Mouse (Mus musculus): ENCODE results near the gene Melk. TPM values are rescaled to one million over a fixed set of nuclear protein-coding genes. Genes with fewer than 3 reads are reported as not detected.

Gene Melk
- total RNA-seq, 2 experiments from 2014 or later: 0.27 to 0.39 TPM

DNA sequence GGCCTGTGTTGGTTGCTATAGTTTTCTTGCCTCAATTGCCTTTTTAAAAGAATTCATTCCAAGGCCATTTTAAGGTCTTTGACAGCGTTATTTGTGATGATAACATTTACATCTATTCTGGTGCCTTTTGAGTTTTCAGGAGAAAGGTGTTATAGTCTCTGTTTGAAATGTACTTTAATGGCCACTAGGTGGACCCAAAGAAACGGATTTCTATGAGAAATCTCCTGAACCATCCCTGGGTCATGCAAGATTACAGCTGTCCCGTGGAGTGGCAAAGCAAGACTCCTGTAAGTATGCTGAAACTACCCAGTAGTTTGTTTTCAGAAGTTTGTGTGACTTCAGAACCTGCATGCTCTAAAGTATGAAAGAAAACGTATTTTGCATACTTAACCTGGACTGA lies 24.8 kb downstream of the Melk start:
- intact Hi-C loops (cut with DNase I): no loop called here
- DNase-seq: no peak

DNA sequence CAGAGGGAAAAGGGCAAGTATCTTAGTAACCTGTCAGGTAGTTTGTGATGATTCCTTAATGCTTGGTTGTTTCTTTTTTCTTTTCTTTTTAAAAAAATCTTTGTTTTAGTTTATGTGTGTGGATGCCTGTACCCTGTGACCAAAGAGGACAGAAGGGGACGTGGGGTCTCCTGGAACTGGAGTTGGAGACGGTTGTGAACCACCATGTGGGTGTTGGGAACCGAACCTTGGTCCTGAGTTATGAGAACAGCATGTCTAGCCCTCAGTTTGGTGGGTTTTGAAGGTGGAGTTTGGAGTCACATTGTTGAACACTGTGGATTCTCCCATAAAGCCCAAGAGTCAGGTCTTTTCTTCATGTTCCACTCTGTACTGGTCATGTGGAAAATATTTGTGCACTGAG lies 26.0 kb downstream of the Melk start:
- DNase-seq: no peak

DNA sequence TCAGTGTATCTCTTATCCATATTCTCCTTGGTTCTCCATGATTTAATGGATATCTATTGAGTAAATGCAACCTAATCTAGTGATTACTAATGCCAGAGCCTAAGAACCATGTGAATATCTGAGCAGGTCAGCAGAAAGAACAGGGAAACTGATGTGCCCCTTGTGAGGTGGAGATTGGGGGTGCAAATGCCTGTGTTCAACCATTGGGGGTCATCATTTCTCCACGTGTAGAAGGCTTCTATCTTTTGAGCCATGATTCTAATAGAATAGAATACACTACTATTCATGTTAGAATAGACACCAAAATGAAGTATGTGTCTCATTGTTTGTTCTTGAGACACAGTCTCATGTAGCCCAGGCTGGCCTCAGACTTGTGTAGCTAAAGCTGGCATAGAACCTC lies 27.3 kb downstream of the Melk start:
- DNase-seq: no peak
- intact Hi-C loops (cut with DNase I): no loop called here

More for the DNA sequence above, 26.0 kb downstream of the Melk start:
- intact Hi-C loops (cut with DNase I): no loop called here

DNA sequence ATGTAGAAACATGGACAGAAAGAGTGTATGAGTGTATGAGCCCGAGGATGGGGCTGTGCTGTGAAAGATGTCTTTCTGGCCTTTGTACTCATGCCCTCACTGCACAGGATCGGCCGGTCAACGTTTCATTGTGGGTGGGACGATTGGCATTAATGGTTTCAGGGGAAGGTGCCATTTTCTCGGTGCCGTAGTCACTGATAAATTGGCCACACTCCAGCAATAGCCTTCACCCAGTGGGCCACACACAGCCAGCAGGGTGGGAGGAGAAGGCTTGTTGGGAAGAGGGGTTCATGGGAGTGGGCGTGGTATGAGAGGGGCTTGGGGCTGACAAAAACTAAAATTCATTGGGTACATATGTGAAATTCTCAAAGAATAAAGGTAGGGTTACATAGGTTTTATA lies 34.3 kb downstream of the Melk start:
- DNase-seq: no peak
- intact Hi-C loops (cut with DNase I): no loop called here

DNA sequence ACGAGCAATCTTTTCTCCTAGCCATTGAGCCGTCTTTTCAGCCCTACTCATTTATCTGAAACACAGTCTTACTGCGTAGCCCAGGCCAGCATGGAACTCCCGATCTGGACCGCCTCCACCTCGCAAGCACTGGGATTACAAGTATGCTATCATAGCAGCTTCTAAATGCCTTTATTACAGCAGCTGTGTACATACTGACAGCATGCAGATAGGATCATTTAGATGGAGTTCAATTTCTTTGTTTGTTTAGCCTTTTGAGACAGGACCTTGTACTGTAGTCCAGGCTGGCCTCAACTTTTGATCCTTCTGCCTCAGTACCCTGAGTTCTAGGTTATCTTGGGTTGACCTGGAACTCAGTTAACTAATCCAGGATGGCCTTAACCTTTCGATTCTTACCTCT lies 61.0 kb downstream of the Melk start:
- DNase-seq: no peak
- intact Hi-C loops (cut with DNase I): no loop called here

DNA sequence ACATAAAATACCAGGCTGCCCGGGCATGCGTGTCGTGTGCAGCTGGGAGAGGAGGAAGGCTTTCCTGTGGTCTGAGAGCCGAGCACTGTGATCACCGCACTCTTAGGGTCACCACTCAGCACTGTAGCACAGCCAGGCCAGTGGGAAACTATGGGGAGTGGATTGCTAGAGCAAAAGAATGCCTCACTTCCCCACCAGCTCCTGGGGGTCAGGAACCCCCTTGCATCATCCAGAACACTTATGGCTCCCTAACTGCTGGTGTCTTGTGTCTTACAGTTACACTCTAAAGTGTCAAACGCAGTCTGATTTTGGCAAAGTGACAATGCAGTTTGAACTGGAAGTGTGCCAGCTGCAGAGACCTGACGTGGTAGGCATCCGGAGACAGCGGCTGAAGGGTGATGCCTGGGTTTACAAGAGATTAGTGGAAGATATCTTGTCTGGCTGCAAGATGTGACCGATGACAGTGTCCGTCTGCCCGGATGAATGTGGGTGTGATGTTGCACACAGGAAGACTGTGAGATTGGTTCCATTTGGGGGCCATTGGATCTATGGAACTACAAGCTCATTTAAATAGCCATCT lies 62.8 kb downstream of the Melk start:
- DNase-seq: no peak
- intact Hi-C loops (cut with DNase I): no loop called here

DNA sequence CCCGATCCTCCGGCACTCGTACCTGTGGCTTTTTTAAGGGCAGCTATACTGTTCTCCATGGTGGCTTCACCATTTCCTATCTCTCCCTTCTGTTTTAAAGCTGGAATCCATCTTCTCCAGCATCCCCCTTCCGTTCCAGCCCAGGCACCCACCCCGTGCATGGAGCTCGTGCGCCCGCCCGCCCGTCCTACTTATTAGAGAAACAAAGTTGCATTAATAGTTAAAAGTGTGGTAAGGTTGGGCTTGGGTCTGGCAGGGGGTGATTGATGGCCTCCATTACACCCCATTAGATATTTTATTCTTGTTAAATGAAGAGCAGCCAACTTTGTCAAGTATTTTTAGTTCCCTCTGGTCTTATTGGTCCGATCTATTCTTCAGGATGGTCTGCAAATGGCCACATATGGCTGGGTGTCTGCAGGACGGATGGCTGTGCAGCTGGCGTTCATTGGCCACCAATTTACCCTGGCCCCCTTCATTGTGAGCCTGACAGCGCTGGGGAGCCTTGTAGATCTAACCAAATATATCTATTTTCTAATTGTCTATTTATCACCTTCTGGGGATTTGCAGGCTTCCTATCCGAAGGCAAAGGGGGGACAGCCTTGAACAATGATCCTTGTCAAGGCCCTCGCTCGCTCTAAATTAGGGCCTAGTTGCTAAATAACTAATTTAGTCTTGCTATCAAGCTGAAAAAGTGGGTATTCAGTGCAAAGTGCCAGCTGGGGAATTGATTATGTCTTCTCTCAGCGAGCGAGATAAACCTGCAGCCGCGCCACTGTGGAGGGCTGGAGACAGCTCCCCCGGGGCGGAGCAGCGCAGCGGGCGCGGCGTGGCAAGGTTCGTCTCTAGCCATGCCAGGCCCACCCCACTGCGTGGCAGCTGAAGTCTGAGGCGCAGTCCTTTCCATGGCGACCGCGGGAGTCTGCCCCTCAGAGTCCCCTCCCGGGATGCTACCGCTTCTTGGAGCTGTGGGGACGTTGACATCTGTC lies 91.8 kb downstream of the Melk start:
- no peak for DNase-seq
- intact Hi-C loops (cut with DNase I): no loop called here

DNA sequence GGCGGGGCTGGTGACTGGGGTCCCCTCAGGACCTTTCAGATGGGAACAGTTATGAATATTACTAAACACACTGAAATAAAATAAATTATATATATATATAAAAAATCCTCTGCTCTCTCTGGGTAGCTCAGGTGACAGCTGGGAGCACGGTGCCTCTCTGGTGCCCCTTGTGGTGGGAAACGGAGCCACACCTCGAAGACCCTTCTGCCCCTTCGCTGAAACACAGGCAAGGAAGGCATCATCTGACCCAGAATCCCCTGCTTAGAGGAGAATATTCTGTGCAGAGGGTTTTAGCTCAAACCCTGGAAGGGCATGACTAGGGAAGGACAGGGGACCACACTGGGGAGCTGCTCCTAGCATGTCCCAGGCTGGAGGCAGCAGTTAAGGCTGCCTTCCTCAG lies 101.9 kb downstream of the Melk start:
- peak in 1 of 2 experiments; percentile 7 for DNase-seq
- intact Hi-C loops (cut with DNase I): no loop called here

DNA sequence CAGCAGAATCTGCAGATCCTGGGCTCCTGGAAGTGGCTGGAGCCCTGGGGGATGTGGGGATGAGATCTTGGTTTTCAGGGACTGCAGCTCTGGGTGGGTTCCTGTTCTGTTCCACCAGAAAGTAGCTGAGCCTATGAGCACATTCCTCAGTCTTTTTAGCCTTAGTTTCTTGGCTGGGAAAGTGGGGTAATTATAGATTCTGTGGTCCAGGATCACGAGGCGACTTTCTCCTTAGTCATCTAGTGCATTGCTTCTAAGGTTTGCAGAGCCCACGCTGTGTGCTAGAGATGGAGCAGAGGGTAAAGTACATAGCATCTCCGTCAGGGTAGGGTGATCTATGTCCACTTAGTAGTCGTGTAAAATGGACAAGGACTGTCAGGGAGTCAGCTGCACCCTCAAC lies 103.8 kb downstream of the Melk start:
- intact Hi-C loops (cut with DNase I): no loop called here
- DNase-seq: no peak

Other genes with a start within 250 kb of the Melk start
- gene Gne, start 216.7 kb upstream of the Melk start, total RNA-seq (2021): 10 to 100 TPM; 23.1 to 28.6 TPM
- gene Rnf38, start 67.1 kb upstream of the Melk start, total RNA-seq (2021): 10 to 100 TPM; 32.0 to 36.4 TPM